Mouse (Mus musculus) Muller cell, postnatal 12 days (primary cell): ENCODE measurements around the gene Gm7735.
"Not testable (repeated sequence)": the region's sequence is repeated elsewhere in the genome, so short reads cannot be mapped to it uniquely, and the experiment has no call there.

ENCODE experiments used
- DNase-seq: peaks from one replicate; pipeline ENCODE4 v3.0.0-alpha.2; 2015; ENCODE audit errors: inconsistent ontology term

The Gm7735 gene

DNA sequence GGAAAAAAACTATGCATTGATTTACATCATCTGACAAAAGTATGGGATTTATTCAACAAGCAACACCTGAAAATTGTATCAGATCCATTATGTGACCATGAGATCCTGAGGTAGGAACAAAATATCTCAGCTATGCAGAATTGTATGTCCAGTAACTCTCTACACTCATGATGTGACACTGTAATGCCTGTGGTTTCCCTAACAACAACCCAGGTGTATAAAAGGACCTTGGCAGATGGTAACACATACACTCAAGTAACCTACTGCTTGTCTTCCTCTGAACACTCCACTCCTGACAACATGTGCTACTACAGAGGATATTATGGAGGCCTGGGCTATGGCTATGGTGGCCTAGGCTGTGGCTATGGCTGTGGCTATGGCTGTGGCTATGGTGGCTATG lies at the start of gene Gm7735:
Gm7735 (plus strand) TSS at position 301 of the 400 bp plus-strand sequence.
- DNase-seq: not testable (repeated sequence)

DNA sequence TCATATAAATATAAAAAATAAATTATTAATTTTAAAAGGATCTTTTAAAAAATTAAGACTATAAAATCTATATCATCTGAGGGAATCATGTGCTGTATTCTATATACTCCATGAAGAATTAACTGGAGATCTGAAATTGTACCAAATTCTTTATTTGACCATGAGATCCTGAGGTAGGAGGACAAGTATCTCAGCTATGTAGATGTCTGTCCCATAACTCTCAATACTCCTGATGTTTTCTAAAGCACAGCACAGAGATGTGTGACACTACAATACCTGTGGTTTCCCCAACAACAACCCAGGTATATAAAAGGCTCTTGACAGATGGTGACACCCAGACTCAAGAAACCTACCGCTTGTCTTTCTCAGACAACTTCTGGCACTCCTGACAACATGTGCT lies 28.7 kb upstream of the Gm7735 start, which contains the start of gene Gm6358:
Gm6358 (plus strand) TSS at position 301 of the 400 bp plus-strand sequence.
- no peak for DNase-seq

DNA sequence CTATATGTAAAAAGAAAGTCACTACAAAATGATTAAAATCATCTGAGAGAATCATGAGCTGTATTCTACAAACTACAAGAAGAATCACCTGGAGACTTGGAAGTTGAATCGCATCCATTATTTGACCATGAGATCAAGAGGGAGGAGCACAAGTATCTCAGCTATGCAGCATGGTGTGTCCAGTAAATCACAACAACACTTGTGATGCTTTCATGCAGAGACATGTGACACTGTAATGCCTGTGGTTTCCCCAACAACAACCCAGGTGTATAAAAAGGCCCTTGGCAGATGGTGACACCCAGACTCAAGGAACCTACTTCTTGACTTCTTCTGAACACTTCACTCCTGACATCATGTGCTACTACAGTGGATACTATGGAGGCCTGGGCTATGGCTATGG lies 18.5 kb upstream of the Gm7735 start, which contains the start of gene Gm10061:
Gm10061 (plus strand) TSS at position 301 of the 400 bp plus-strand sequence.
- DNase-seq: no peak

DNA sequence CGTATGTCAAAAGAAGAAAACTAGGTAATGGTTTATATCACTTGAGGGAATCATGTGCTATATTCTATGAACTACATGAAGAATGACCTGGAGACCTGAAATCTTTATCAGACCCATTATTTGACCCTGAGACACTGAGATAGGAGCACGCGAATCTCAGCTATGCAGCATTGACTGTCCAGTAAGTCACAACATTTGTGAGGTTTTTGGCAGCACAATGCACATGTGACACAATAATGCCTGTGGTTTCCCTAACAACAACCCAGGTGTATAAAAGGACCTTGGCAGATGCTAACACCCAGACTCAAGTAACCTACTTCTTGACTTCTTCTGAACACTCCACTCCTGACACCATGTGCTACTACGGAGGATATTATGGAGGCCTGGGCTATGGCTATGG lies 11.6 kb upstream of the Gm7735 start, which contains the start of gene Gm9789:
Gm9789 (plus strand) TSS at position 301 of the 400 bp plus-strand sequence.
- DNase-seq: no peak

DNA sequence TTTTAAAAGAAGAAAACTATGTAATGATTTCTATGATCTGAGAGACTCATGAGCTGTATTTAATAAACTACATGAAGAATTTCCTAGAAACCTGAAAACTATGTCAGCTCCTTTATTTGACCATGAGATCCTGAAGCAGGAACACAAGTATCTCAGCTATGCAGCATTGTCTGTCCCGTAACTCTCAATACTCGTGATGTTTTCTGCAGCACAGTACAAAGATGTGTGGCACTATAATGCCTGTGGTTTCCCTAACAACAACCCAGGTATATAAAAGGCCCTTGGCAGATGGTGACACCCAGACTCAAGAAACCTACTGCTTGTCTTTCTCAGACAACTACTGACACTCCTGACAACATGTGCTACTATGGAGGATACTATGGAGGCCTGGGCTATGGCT lies 5.1 kb downstream of the Gm7735 start, which contains the start of gene 1110057P08Rik:
1110057P08Rik (plus strand) TSS at position 301 of the 400 bp plus-strand sequence.
- no peak for DNase-seq

DNA sequence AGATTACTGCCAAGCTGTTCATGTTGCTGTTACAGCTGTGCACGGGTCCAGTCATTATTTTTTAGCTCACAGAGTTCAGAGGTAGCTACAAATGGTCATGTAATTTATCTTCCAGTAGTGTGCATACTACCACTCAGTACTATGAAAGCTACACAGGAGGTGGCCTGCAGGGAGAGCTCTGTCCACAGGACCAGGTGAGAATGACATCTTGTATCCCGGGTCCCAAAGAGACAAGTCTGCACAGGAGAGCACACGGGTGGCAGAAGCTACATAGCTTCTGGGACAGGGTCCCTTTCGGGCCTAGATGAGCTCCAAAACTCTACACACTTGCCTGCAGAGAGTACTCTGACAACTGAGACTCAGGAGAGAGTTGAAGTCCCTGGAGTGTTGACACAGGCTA lies 19.3 kb downstream of the Gm7735 start:
- no peak for DNase-seq

DNA sequence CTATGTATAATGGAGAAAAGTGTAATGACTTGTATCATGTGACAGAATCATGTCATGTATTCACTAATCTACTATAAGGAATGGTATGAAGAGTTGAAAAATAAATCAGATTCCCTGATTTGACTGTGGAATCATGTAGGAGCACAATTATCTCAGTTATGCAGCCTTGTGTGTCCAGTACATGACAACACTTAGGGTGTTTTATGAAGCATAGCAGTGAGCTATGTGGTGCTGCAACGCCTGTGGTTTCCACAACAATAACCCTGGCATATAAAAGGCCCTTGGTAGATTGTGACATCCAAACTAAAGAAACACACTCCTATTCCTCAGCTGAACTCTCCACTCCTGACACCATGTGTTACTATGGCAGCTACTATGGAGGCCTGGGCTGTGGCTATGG lies 36.3 kb downstream of the Gm7735 start, which contains the start of gene Krtap20-2:
Krtap20-2 (plus strand) TSS at position 301 of the 400 bp plus-strand sequence.
- DNase-seq: no peak
